Mouse (Mus musculus) lung, postnatal 14 days (tissue): ENCODE data around the gene Wipf1.
A peak's percentile ranks its signal among the peaks of the same experiment; 100 is the strongest.
"Not testable (repeated sequence)": the region's sequence is repeated elsewhere in the genome, so short reads cannot be mapped to it uniquely, and the experiment has no call there.

ENCODE experiments used
- DNase-seq: peaks from one replicate; pipeline ENCODE4 v3.0.0; 2021

The Wipf1 gene

DNA sequence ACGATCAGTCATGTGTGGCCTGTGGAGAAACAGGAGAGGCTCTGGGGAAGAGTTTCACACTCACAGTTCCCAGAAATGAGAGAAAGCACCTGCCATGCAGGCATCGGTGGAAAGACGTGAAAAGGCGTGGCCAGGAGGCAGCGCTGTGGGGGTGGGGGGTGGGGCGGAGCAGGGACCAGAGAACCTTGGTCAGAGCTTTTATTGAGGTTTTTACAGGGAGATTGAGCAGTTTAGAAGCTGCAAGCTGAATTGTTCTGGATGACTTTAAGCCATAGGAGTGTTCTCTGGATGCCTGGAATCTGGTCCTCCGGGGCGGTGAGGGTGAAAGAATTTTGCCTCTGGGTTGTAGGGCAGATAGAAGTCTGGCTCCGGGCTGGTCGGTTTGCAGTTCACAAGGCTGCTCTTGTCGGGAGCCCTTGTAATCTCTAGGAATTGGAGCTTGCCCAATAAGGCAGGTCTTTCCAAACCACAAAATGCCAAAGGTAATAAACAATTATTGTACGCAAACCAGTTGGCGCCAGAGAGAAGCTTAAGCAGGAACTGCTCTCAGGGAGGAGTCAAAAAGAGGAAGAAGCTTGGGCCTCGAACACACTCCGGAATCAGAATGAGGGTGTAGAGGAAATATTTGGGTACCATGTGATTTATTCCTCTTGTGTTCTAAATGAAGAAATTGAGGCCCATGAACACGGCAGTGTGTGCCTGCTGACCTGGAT is 11.1 kb upstream of the Wipf1 start:
- no peak for DNase-seq

DNA sequence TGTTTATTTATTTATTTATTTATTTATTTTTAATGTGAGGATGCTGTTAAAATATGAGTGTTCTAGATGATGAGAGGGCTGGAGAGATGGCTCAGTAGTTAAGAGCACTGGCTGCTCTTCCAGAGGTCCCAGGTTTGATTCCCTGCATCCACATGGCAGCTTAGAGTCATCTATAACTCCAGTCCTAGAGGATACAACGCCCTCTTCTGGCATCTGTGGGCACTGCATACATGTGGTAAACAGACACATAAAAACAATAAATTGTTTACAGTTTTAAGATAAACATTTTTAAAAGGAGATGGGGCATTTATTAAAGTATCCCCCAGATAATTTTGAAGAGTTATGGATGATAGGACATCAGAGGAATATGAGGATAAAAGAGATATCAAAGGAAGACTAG is 10.2 kb upstream of the Wipf1 start:
- DNase-seq = no peak

DNA sequence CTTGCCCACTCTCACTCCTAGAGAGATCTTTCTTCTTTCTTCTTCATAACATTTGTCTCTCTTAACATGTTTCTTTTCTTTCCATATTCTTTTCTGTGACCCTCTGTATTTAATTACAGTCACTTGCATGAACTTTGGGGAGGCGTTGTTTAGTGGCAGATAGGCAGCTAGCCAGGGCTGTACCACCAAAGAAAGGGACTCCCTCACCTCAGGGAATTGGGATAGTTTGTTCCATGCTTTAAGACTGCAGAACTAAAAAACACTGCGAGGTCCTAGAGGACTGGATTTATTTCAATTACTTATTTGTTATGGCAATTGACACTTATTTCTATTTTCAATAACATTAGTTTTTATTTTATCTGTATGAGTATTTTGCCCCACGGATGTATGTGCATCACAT is 9.6 kb upstream of the Wipf1 start:
- DNase-seq = no peak

DNA sequence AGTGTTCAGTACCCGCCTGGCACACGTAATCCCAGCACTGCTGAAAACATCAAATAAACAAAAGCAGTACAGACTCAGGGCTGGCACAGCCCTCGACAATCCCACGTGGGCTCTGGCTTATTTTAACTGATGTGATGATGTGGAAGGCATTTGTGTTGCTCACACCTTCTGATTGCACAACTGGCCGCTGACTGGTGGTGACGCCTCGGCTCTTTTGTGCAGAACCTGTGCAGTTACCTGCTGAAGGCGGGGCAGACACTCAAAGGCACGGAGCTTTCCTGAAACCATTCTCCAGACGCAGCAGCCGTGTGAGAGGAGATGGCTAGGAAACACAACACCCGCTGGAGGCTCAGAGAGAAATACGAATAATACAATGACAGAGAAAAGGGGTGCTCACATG is 9.1 kb upstream of the Wipf1 start:
- DNase-seq = no peak

DNA sequence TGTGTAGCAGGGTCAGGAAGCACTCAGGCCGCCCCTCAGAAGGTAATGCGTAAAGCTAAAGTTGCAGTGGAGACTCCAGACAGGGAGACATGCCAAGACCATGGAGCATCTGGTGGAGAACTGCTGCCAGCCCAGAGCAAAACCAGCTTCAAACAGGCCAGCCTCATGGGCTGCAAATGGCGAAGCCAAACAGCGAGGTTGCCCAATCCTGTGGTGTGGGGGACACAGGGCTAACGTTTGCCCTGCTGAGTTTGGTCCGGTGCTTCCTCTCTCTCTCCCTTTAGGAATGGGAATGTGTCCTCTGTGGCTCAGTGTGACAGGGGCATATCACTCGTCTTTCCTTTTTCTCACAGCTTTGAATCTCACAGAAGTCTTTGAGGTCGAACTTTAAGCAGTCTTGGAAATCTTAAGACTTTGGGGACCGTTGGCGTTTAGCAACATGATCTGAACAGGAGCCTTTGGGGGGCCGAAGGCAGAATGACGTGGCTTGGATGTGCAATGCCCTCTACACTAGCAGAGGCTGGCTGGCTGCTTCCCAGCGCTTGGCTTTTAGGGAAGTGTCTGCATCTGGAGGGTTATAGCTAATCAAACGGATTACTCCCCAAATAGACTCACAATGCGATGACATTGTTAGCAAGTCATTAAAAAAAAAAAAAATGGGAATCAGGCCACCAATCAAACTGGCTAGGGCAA is 6.7 kb upstream of the Wipf1 start:
- no peak for DNase-seq

DNA sequence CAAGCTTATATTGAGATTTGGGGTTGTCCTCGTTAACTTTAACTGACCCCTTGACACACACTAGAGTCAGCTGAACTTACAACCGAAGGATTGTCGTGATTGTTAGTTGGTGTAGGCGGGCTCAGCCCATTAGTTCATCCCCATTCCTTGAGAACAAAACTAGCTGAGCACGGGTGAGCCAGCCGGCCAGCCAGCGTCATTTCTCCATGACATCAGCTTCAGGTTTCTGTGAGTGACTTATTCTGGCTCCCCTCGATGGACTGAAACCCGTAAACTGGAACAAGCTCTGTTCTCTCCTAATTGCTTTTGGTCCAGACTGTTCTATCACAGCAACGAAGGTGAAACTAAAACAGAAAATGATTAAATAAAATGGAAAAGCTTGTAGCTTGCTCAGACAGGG is 5.2 kb upstream of the Wipf1 start:
- DNase-seq = no peak

DNA sequence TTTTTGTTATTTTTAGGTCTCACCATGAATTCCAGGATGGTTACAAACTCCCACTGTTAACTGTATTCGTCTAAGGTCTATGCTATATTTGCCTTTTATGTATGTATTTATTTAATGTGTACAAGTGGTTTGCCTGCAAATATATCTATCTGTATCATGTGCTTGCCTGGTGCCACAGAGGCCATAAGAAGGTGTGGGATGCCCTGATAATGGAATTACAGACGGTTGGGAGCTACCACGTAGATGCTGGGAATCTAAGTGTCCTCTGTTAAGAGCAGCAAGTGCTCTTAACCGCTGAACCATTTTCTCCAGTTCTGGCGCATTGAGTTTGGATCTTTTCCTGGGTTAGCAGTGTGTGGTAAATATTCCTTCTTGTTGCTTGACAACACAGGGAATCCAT is 953 bp upstream of the Wipf1 start:
- DNase-seq = no peak

DNA sequence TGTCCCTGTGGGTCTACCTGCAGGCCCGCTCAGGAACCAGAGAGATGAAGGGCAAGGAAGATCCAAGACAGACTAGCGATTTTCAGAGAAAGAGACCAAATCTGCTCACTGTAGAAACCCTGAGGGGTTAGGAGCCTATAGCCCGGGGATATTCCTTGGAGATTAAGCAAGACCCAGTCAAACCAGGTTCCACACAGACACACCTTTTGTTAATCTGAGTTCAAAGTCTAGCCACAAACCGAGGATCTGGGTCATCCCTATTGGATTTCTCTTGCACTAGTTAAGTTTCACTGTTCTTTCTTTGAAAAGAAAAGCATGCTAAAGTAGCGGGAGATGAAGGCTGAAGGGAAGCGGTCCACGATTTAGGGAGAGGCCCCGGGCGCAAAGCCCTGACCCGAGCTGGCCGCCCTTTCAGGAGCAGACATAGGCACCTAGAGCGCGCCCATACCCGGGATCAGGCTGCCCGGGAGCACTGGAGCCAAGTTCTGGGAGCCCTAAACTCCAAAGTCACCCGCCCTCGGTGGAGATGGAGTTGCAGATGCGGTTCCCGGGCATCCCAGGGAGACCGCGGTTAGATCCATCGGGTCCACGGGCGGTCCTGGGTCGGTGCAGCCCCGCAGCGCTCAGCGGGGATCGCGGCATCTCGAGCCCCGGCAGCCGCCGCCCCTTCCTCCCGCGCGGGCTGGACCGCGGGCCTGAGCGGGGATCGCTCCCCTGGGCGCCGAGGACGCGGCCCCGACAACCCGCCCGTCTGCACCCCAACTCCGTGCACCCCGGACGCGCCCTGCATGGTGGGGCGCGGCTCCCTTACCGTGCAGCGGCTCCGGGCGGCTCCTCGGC is 798 bp downstream of the Wipf1 start:
- DNase-seq = peak; percentile 44

DNA sequence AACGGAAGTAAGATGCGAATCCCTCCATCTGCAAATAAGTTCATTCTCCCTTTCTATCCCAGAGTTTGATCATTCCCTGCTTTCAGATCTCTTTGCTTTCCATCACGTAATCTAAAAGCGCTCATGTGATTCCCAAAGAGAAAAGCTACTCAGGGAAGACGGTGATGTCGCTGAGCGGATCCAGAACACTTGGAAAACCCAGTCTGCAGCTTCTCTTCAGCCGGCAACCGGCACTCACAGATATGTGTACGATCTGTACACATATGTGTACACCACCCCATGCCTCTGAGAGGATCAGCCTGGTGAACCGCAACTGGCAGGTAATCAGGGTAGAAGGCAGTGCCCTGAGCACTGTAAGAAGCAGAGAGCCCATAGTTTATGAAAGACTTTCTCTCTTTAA is 1.6 kb downstream of the Wipf1 start:
- no peak for DNase-seq

DNA sequence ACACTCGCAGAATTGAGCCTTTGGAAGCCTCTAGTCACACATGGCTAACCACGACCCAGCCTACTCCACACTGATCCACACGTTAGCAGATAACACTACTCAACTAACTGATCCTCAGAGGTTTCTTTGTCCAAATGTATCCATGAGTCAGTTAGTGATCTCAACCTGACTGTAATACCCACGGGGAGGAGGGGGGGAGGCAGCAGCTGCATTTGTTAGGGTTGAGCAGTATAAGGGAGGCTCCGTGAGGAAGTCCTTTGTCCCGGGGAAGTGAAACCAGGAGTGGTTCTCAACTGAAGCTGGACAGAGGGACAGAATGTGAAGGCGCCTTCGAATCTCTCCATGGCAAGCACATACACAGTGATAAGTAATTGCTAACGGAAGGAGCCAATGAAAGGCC is 2.8 kb downstream of the Wipf1 start:
- DNase-seq = no peak

DNA sequence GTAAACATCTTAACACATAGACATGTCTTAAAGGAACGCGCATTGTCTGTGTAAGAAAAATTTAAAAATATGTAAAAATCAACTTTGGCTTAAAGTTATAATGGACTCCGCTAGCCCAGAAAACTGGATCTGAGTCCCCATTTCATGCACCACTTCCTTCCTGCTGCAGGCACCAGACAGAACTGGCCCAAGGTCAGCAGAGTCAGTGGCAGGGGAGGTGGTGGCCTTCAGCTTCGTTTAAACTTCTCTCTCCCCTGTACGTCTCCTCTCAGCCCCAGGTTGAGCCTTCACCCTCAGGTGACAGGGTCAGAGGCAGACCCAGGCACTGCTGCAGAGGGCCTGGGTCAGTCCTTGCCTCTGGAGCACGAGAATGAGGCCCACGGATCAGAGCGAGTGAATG is 6.6 kb downstream of the Wipf1 start:
- no peak for DNase-seq

DNA sequence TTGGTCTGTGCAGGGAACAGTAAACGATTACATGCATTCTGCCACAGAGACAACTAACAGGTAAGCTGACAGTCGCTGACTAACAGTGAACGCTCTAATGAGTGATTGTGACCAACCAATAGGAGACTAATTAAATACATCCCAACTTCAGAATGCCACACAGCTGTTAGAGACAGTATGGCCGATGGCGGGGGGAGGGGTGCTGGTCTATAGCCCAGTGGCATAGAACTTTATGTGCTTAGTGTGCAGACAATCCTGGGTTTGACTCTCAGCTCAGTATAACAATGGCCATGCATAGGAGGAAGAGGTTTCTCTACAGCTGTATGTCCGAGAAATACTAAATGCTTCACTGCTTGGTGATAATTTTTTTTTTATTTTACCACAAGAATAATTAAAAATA is 7.2 kb downstream of the Wipf1 start:
- DNase-seq = no peak

DNA sequence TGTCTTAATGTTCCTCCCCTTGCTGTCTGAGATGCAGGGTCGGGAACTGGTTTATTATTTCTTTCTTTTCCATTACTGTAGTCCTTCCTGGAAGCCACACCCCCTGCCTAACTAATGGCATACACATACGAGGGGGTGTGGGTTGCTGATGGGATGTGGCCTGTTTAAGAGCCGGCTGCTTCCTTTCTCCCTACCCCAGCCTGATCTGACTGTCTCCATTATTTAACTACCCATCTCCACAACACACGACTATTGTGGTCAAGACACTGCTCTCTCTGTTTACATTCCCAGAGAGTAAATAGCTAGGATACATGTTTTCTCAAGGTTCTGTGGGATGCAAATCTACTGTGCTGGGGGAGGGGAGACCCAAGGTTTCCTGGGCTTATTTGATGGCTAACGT is 7.8 kb downstream of the Wipf1 start:
- no peak for DNase-seq

DNA sequence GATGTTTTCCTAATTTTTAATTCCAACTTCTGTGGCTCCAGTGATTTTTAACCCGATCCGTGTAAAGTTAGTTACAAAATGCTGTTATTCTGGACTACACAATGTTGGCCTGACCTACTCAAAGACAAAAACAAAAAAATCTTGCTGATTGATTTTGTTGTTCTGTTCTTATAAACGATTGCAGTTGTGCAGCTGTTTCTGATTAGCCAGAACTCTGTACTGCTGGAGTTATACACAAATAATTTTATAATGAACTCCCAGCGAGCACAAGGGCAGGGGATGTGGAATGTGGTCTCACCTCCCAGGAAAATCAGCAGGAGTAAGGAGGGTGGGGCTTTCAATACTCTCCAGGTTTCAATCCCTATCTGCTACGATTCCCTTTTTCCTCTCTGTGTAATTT is 10.6 kb downstream of the Wipf1 start:
- no peak for DNase-seq

DNA sequence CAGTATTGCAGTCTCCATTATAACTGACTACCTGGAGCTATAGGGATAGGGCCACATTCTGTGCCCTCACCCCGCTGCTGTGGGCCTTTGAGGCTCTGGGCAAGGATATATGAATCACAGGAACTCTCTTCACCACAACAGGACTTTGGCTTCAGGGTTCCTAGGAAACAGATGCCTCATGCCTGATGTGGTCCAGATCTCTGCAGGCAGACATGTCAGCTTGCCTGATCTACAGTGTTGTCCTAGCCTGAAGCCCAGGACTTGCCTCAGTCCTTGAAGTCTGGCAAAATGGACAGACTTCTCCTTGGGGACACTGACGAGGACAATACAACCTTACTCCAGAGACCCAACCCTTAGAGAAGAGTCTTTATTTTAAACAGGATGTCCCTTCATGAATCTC is 11.2 kb downstream of the Wipf1 start:
- DNase-seq = no peak

DNA sequence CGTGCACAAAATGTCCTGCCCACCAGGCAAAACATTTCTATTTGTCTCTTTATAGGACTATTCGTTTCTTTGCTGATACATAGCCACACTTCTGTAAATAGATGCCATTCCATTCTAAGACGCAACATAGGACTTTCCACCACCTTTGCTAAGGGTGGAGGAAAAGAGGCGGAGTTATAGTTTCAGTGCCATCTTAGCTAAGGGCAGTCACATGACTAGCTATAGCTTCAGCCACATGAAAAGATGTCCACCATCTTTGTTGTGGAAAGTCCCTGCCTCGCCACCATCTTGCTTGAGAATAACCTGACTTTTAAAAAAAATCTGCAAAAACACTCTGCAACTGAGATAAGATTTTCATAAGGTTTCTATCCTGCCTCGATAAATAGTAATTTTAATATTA is 15.4 kb downstream of the Wipf1 start:
- DNase-seq = no peak

DNA sequence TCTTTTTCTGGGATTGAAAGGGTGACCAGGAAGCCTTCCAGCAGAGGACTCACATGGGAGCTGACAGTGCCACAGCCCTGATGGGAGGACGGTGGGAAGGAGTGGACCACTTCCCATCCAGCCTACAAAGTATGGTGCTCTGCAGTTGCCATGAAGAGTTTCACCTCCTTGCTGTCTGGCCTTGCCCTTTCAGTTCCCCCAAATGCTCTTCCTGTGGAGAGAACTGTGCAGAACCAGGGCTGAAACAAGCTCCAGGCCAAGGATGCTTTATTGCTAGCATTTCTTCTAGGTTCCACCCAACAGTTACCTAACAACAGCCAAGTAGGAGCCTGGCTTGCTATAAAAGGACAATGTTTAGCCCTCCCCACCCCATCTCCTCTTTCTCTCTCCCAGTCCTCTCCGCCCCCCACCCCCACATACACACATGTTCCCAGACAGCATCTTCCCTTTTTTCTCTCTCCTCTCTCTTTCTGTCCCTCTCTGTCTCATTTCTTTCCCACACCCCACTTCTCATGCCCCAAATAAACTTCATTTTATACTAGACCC is 16.3 kb downstream of the Wipf1 start:
- no peak for DNase-seq

DNA sequence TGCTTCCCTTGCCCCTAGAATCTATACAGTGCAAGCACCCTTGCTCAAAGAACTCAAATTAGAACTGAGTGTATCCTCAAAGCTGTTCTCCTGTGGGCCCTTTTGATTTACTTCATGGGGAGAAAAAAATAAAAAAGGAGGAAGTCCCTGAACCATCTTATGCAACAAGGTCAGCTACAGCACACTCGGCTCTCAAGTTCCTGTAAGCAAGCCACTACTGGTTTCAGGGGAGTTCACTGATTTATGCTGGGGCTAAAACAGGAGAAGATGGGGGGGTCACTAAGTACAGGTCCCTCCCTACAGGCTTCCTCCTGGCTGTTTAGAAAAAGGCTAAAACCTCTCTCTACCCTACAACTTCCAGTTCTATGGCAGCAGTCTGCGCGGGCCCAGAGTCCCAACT is 17.5 kb downstream of the Wipf1 start:
- no peak for DNase-seq

DNA sequence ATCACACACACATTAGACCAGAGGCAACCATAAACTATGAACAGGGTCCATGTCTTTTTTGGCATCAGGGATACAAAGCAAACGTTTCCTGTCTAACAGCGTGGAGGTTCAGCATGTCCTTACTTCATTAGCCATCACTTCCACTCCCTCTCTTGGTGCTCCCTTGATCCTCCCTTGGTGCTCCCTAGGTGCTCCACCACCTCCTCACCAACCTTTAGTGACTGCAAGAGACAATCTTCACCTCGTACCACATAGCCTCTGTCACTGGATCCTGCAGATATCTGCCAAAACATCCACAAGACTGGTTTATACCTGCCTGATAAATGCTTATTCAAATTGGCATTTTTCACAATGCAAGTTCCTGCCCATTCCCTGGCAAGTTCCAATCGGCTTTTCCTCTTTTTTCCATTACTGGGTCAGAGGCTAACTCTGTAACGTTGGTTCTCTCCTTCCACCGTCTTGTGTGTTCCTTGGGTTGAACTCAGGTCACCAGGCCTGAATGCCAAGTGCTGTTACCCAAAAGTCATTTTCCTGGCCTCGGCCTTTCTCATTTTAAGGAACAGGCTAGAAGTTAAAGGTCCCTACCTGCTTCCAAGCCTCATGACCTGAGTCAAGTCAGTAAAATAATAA is 18.7 kb downstream of the Wipf1 start:
- no peak for DNase-seq

DNA sequence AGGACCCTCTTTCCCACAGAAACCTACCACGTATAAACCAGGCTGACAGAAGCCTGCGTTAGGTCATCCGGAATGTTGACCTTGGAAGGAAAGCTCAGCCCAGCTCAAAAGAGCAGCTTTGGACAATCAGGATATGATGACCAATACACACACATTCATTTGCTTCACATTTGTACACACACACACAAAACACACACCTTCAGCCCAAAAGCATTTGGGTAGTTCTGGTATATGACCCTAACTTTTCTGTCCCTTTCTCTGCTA is 19.6 kb downstream of the Wipf1 start:
- no peak for DNase-seq

DNA sequence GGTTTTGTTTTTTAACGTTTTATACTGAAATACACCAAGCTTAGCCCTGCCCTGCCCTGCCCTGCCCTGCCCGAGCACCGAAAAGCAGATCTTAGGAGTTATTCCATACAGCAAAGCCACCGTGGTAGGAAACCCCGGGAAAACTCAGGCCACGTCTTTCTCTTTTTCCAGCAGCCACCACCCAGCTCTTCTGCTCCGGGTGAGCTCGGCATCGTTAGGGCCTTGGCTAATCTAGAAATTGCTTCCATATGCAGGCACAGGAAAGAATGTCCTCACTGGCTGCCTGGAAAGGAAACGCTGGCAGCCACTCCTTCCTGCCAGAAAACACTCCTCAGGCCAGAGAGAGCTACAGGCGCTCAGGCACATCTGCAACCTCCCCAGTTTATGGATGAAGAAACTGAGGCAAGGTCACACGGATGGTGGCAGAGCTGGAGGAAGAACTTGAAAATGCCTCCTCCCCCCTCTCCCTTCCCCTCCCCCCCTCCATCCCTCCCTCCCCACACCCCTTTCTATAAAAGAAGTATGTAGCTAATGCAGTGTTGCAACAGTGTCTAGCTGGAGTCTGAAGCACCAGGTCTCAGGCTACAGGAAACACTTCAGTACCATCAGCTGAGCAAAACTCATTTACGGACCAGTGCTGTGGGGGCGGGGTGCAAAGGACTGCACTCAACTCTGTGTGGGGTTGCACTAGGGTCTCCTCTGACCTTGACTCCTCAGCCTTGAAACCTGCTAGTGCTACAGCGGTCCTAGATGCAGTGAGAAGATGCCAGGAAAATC is 20.1 kb downstream of the Wipf1 start:
- peak; percentile 57 for DNase-seq

DNA sequence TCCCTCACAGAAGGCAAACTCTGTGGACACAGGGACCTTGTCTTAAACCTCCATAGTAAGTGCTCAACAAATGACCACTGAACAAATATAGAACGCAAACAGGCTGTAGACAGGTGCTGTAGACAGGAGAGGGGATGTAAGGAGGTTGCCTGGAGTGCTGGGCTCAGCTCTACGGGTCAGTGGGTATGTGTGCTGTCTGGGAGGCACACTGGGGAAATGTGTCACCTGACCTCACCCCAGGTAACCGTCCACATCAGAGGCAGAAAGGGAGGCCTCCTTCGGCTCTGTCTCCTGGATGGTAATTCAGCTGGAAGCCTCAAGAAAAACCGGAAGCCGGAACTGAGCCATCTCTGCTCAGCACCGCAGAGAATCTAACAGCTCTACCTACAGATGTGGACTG is 21.6 kb downstream of the Wipf1 start:
- no peak for DNase-seq

DNA sequence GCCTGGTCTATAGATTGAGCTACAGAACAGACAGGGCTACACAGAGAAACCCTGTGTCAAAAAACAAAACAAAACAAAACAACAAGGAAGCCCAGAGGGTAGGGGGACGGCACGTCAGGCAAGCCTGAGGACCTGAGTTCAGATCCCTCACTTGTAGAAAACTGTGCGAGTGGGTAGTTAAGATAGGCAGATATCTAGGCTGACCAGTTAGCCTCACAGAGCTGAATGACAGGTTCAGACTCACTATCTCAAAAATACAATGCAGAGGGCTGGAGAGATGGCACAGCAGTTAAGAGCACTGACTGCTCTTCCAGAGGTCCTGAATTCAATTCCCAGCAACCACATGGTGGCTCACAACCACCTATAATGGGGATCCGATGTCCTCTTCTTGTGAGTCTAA is 23.2 kb downstream of the Wipf1 start:
- DNase-seq = not testable (repeated sequence)
